Mouse (Mus musculus): ENCODE measurements around the gene Zdhhc13.

GRCm38 (mm10) chr7:48841538-48841937 is 52.7 kb downstream of the Zdhhc13 start:
- TF ChIP-seq CTCF (IDR thresholded peaks at IDR 0.05; ENCODE audit: insufficient read depth, low read depth, low read length) = no peak
- no peak for TF ChIP-seq POLR2A (IDR thresholded peaks at IDR 0.05; ENCODE audit: insufficient read depth, low read depth, low read length)

Data from olfactory bulb, adult 2 months (tissue).